Mouse (Mus musculus) bone marrow, adult 2 months (tissue): ENCODE data around the gene Aph1b.

Experiments
- CTCF ChIP-seq: fragments of 200-500 bp; IDR thresholded peaks from 2 replicates; pipeline ENCODE4 v1.5.1; 2011; ENCODE audit warnings: low read length, control low read depth; ENCODE audit not compliant: control insufficient read depth, insufficient read depth
- POLR2A ChIP-seq: fragments of 200-500 bp; IDR thresholded peaks from 2 replicates; pipeline ENCODE4 v1.6.1; 2011; ENCODE audit warnings: low read depth, mild to moderate bottlenecking, control low read depth, low read length, borderline replicate concordance; ENCODE audit not compliant: control insufficient read depth

GRCm38 (mm10) chr9:66736016-66736415 is 59.3 kb downstream of the Aph1b start:
- TF ChIP-seq POLR2A: no peak
- no peak for TF ChIP-seq CTCF
